Mouse (Mus musculus): ENCODE measurements around the gene Atxn7. TPM values are rescaled to one million over a fixed set of nuclear protein-coding genes. Genes with fewer than 3 reads are reported as not detected.

Gene Atxn7
- polyA plus RNA-seq, 2 experiments = 6.4 to 18.7 TPM

DNA sequence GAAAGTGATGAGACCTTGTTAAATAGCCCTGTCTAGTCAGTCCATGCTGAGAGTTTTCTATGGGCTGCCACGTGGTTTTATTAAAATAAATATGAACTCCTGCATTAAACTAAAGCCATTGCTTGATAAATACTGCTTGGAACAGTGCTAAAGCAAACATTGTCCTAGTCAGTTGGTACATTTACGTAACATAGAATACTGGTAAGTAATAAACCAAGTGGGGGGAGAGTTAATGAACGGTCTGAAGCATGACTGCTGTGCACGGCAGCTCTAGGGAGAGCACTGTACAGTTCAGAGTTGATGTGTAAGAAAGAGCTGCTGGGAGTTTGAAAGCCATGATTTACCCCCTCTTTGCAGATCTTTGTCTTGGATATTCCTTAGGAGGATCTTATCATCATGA, 110.2 kb downstream of the Atxn7 start:
- TF ChIP-seq POLR2A (IDR thresholded peaks at IDR 0.05; ENCODE audit: borderline replicate concordance, extremely low read depth, insufficient read depth, insufficient read length) = no peak
- ATAC-seq (ENCODE audit: low FRiP score, low read depth) (no peak), DNase-seq (ENCODE audit: low spot score) (no peak)
- no peak overlapping the region for H3K4me3 ChIP-seq (replicated peaks; ENCODE audit: low read length)
- H3K27me3 ChIP-seq (ENCODE audit: control insufficient read depth, insufficient read depth, low read length) = no peaks in the 10 kb centered on the region
- peaks cover 11% of the 10 kb centered on the region for H3K4me1 ChIP-seq (ENCODE audit: control insufficient read depth, insufficient read depth, low read length)
- H3K4me2 ChIP-seq (replicated peaks; ENCODE audit: low read depth, low read length, severe bottlenecking) = no peak overlapping the region
- no peaks in the 10 kb centered on the region for H3K9me3 ChIP-seq (ENCODE audit: control insufficient read depth, low read length)
- H3K9ac ChIP-seq (ENCODE audit: low read depth, low read length, severe bottlenecking) = no peak overlapping the region
- WGBS = 57% methylated on average over 4 of the region's 4 CpGs
- no peak overlapping the region for H3K27ac ChIP-seq (replicated peaks; ENCODE audit: low read depth, low read length)
- H3K36me3 ChIP-seq (ENCODE audit: control insufficient read depth, insufficient read depth, low read length) = no peaks in the 10 kb centered on the region; the same call in 1 of the 2 replicates

DNA sequence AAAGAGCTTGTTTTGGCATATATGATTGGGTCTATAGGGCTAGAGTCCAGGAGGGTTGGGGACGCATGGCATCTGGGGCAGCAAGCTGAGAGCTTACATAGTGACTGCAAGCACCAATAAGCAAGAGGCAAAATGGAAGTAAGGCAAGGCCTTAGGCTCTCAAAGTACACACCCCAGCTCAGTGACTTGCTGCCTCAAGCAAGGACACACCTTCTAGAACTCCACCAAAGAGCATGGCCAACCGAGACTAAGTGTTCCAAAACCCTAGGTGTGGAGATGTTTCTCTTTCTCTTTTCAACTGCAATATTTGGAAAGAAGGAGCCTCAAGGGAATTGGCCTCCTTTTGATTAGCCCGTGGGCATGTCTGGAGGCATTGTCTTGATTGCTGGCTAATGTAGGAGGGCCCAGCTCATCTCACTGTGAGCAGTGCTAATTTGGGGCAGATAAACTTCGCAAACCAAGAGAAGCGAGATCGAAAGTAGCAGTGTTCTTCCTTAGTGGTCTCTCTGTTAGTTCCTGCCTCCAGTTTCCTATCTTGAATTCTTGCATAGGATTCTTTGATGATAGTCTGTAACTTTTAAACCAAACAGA, 119.5 kb downstream of the Atxn7 start:
- Histone ChIP-seq H3K4me2 (replicated peaks; ENCODE audit: low read depth, low read length, severe bottlenecking) (no peak overlapping the region), H3K9ac (ENCODE audit: low read depth, low read length, severe bottlenecking) (no peak overlapping the region), H3K36me3 (ENCODE audit: control insufficient read depth, insufficient read depth, low read length) (no peaks in the 10 kb centered on the region), H3K27me3 (ENCODE audit: control insufficient read depth, insufficient read depth, low read length) (no peaks in the 10 kb centered on the region), H3K4me3 (replicated peaks; ENCODE audit: low read length) (no peak overlapping the region), H3K9me3 (ENCODE audit: control insufficient read depth, low read length) (no peaks in the 10 kb centered on the region), H3K4me1 (ENCODE audit: control insufficient read depth, insufficient read depth, low read length) (no peaks in the 10 kb centered on the region), H3K27ac (replicated peaks; ENCODE audit: low read depth, low read length) (no peak overlapping the region)
- no peak for TF ChIP-seq POLR2A (IDR thresholded peaks at IDR 0.05; ENCODE audit: borderline replicate concordance, extremely low read depth, insufficient read depth, insufficient read length)
- DNase-seq (ENCODE audit: low spot score) (no peak), ATAC-seq (ENCODE audit: low FRiP score, low read depth) (no peak)
- WGBS = 94% methylated on average over 6 of the region's 6 CpGs

DNA sequence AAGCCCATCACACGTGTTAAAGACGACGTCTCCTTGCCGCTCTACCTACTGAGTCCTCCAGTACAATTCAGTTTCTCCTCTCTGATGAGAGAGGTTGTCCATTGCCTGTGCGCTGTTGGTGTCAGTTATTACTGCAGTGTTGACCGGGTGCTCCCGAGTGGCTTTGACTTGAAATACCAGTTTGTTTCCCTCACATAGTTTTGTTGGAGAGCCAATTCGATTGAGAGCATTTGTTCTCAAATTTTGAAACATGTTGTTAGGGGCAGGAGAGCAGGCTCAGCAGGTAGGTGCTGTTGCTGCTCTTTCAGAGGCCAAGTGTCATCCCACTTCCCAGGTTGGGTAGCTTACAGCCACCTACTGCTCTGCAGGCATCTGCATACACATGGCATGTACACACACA, 122.6 kb downstream of the Atxn7 start:
- Histone ChIP-seq H3K9me3 (ENCODE audit: control insufficient read depth, low read length) (no peaks in the 10 kb centered on the region), H3K36me3 (ENCODE audit: control insufficient read depth, insufficient read depth, low read length) (peaks cover 13% of the 10 kb centered on the region; the same call in 1 of the 2 replicates), H3K9ac (ENCODE audit: low read depth, low read length, severe bottlenecking) (no peak overlapping the region), H3K27me3 (ENCODE audit: control insufficient read depth, insufficient read depth, low read length) (no peaks in the 10 kb centered on the region), H3K4me3 (replicated peaks; ENCODE audit: low read length) (no peak overlapping the region), H3K4me2 (replicated peaks; ENCODE audit: low read depth, low read length, severe bottlenecking) (no peak overlapping the region), H3K4me1 (ENCODE audit: control insufficient read depth, insufficient read depth, low read length) (no peaks in the 10 kb centered on the region), H3K27ac (replicated peaks; ENCODE audit: low read depth, low read length) (no peak overlapping the region)
- DNase-seq (ENCODE audit: low spot score) (no peak), ATAC-seq (ENCODE audit: low FRiP score, low read depth) (no peak)
- 92% methylated on average over 8 of the region's 8 CpGs for WGBS
- TF ChIP-seq POLR2A (IDR thresholded peaks at IDR 0.05; ENCODE audit: borderline replicate concordance, extremely low read depth, insufficient read depth, insufficient read length) = no peak

DNA sequence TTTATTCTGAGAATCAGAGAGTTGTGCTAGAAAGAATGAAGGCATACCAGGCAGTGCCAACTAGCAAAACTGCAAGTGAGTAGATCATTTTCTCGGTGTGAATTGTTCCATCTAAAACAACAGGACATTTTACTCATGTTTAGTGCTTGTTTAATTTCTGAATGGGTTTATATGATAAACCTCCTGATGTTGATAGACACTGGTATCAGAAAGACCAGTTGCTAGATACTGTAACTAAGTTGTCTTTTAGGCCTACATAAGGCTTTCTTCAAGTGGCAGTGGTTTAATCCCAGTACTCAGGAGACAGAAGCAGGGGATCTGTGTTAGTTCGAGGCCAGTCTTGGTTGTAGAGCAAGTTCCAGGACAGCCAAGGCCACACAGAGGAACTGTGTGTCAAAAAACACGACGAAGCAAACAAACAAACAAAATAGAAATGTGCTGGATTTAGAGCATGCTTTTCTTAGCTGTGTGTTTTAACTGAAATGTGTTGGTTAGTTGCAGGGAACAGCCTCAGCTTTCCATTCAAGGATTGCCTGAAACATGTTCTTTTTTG, 125.5 kb downstream of the Atxn7 start:
- Histone ChIP-seq H3K27me3 (ENCODE audit: control insufficient read depth, insufficient read depth, low read length) (no peaks in the 10 kb centered on the region), H3K4me2 (replicated peaks; ENCODE audit: low read depth, low read length, severe bottlenecking) (no peak overlapping the region), H3K4me3 (replicated peaks; ENCODE audit: low read length) (no peak overlapping the region), H3K9ac (ENCODE audit: low read depth, low read length, severe bottlenecking) (no peak overlapping the region), H3K9me3 (ENCODE audit: control insufficient read depth, low read length) (no peaks in the 10 kb centered on the region), H3K4me1 (ENCODE audit: control insufficient read depth, insufficient read depth, low read length) (no peaks in the 10 kb centered on the region), H3K36me3 (ENCODE audit: control insufficient read depth, insufficient read depth, low read length) (peaks cover 32% of the 10 kb centered on the region), H3K27ac (replicated peaks; ENCODE audit: low read depth, low read length) (no peak overlapping the region)
- no peak for TF ChIP-seq POLR2A (IDR thresholded peaks at IDR 0.05; ENCODE audit: borderline replicate concordance, extremely low read depth, insufficient read depth, insufficient read length)
- DNase-seq (ENCODE audit: low spot score) = no peak
- ATAC-seq (ENCODE audit: low FRiP score, low read depth) = no peak
- 87% methylated on average over 4 of the region's 4 CpGs for WGBS

DNA sequence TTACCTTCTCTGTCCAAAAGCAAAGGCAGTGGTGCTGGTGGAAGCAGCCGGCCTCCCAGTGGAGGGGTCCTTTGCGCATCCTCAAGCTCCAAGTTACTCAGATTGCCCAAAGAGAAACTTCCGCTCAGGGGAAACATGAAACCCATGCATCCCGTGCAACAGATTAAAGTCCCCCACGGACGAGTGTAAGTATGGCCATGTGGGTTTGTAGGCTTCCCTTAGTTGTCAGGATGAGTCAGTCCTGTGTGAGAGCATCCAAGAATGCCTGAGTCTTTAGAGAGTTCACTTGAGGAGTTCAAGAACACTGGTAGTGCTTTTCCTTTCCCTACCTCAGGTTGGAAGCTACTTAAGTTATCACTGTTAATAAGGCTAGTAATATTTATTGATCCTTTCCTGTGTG, 126.1 kb downstream of the Atxn7 start:
- ATAC-seq (ENCODE audit: low FRiP score, low read depth) (no peak), DNase-seq (ENCODE audit: low spot score) (no peak)
- Histone ChIP-seq H3K27ac (replicated peaks; ENCODE audit: low read depth, low read length) (no peak overlapping the region), H3K4me3 (replicated peaks; ENCODE audit: low read length) (no peak overlapping the region), H3K9me3 (ENCODE audit: control insufficient read depth, low read length) (no peaks in the 10 kb centered on the region), H3K27me3 (ENCODE audit: control insufficient read depth, insufficient read depth, low read length) (no peaks in the 10 kb centered on the region), H3K36me3 (ENCODE audit: control insufficient read depth, insufficient read depth, low read length) (peaks cover 37% of the 10 kb centered on the region), H3K4me2 (replicated peaks; ENCODE audit: low read depth, low read length, severe bottlenecking) (no peak overlapping the region), H3K9ac (ENCODE audit: low read depth, low read length, severe bottlenecking) (no peak overlapping the region), H3K4me1 (ENCODE audit: control insufficient read depth, insufficient read depth, low read length) (no peaks in the 10 kb centered on the region)
- WGBS = 68% methylated on average over 6 of the region's 6 CpGs
- TF ChIP-seq POLR2A (IDR thresholded peaks at IDR 0.05; ENCODE audit: borderline replicate concordance, extremely low read depth, insufficient read depth, insufficient read length) = no peak
